Mouse (Mus musculus) CH12.LX (cell line): ENCODE results near the gene Slc39a2. TPM values are rescaled to one million over a fixed set of nuclear protein-coding genes. Genes with fewer than 3 reads are reported as not detected.

Source experiments
- DNase-seq: peaks from one replicate; pipeline ENCODE4 v3.0.0-alpha.2; 2013; ENCODE audit errors: extremely low read depth
- H3K27ac ChIP-seq: 2 replicates; pipeline ENCODE4 v1.5.1; 2012; ENCODE audit warnings: low read depth, mild to moderate bottlenecking, control low read depth, moderate library complexity; ENCODE audit not compliant: insufficient read depth
- H3K27me3 ChIP-seq: replicated peaks from 2 replicates; pipeline ENCODE3; 2012; ENCODE audit warnings: inconsistent platforms
- H3K36me3 ChIP-seq, 2 experiments: replicated peaks in 1 of 2; 2 replicates each; pipeline versions ENCODE3 to v1.6.1; 2012; ENCODE audit warnings: inconsistent platforms in 1 of 2, low read length in 1 of 2, mild to moderate bottlenecking in 1 of 2, mixed read lengths in 1 of 2, moderate library complexity in 1 of 2; ENCODE audit not compliant: control insufficient read depth in 1 of 2, insufficient read depth in 1 of 2
- H3K4me1 ChIP-seq, 2 experiments: 2 replicates each; pipeline ENCODE4 v1.6.1; 2012; ENCODE audit warnings: inconsistent platforms in 1 of 2, moderate library complexity in 1 of 2; ENCODE audit not compliant: insufficient read depth in 2 of 2, control insufficient read depth in 1 of 2
- H3K4me2 ChIP-seq: 2 replicates; pipeline ENCODE4 v1.6.1; 2012; ENCODE audit warnings: low read depth, mild to moderate bottlenecking, control low read depth; ENCODE audit not compliant: poor library complexity, insufficient read depth, severe bottlenecking
- H3K4me3 ChIP-seq, 3 experiments: fragments of 150-350 bp in 1 of 3; sonication (generic) in 1 of 3; replicated peaks in 1 of 3; 2 replicates each; pipeline versions ENCODE3 to v1.5.1; 2011 to 2012; ENCODE audit warnings: low read depth in 2 of 3, low read length in 2 of 3, mild to moderate bottlenecking in 2 of 3, moderate library complexity in 2 of 3, control low read depth in 1 of 3, improper control_type of control experiment in 1 of 3, inconsistent platforms in 1 of 3, mixed read lengths in 1 of 3; ENCODE audit not compliant: poor library complexity in 1 of 3
- H3K79me2 ChIP-seq: replicated peaks from 2 replicates; pipeline ENCODE4 v1.6.1; 2012; ENCODE audit warnings: mild to moderate bottlenecking, moderate library complexity; ENCODE audit not compliant: control insufficient read depth, poor library complexity, insufficient read depth, severe bottlenecking; ENCODE audit errors: extremely low read depth
- H3K9ac ChIP-seq: 2 replicates; pipeline ENCODE4 v1.6.1; 2012; ENCODE audit warnings: low read depth, mild to moderate bottlenecking, control low read depth, moderate library complexity; ENCODE audit not compliant: insufficient read depth
- H3K9me3 ChIP-seq: replicated peaks from 2 replicates; pipeline ENCODE3; 2012; ENCODE audit warnings: low read length, inconsistent platforms, mixed read lengths
- BHLHE40 ChIP-seq: IDR thresholded peaks from 2 replicates; pipeline ENCODE4 v1.6.1; 2011; ENCODE audit warnings: mild to moderate bottlenecking, low read depth, low read length, improper control_type of control experiment
- CHD1 ChIP-seq: IDR thresholded peaks from 2 replicates; pipeline ENCODE4 v1.6.1; 2012; ENCODE audit warnings: low read depth, low read length, improper control_type of control experiment, inconsistent platforms
- CHD2 ChIP-seq: IDR thresholded peaks from 2 replicates; pipeline ENCODE4 v1.6.1; 2011; ENCODE audit warnings: low read length, improper control_type of control experiment
- CTCF ChIP-seq, 2 experiments: IDR thresholded peaks in 1 of 2; conservative IDR thresholded peaks in 1 of 2; 2 replicates each; pipeline ENCODE4 v1.5.1; 2011 to 2012; ENCODE audit warnings: low read depth in 2 of 2, low read length in 2 of 2, improper control_type of control experiment in 1 of 2, inconsistent platforms in 1 of 2, mild to moderate bottlenecking in 1 of 2, moderate library complexity in 1 of 2
- E2F4 ChIP-seq: IDR thresholded peaks from 2 replicates; pipeline ENCODE4 v1.6.1; 2011; ENCODE audit warnings: low read depth, low read length, improper control_type of control experiment; ENCODE audit not compliant: insufficient replicate concordance
- EP300 ChIP-seq: IDR thresholded peaks from 2 replicates; pipeline ENCODE4 v1.6.1; 2011; ENCODE audit warnings: low read length, improper control_type of control experiment
- ETS1 ChIP-seq: conservative IDR thresholded peaks from 2 replicates; pipeline ENCODE4 v1.6.1; 2012; ENCODE audit warnings: low read depth, mild to moderate bottlenecking, inconsistent platforms, low read length, improper control_type of control experiment, moderate library complexity
- GABPA ChIP-seq: IDR thresholded peaks from 2 replicates; pipeline ENCODE4 v1.6.1; 2012; ENCODE audit warnings: low read depth, low read length, improper control_type of control experiment, inconsistent platforms; ENCODE audit not compliant: insufficient replicate concordance
- HCFC1 ChIP-seq: IDR thresholded peaks from 2 replicates; pipeline ENCODE4 v1.6.1; 2012; ENCODE audit warnings: low read depth, mild to moderate bottlenecking, inconsistent platforms, low read length, improper control_type of control experiment
- IRF4 ChIP-seq: IDR thresholded peaks from 2 replicates; pipeline ENCODE4 v1.6.1; 2014; ENCODE audit warnings: low read depth, mild to moderate bottlenecking, inconsistent platforms, low read length, improper control_type of control experiment
- JUN ChIP-seq: IDR thresholded peaks from 2 replicates; pipeline ENCODE4 v1.6.1; 2011; ENCODE audit warnings: low read depth, mild to moderate bottlenecking, low read length, improper control_type of control experiment, moderate library complexity; ENCODE audit not compliant: insufficient read depth
- JUND ChIP-seq: conservative IDR thresholded peaks from 2 replicates; pipeline ENCODE4 v1.6.1; 2011; ENCODE audit warnings: low read depth, low read length, improper control_type of control experiment
- KAT2A ChIP-seq: IDR thresholded peaks from 2 replicates; pipeline ENCODE4 v1.6.1; 2012; ENCODE audit warnings: low read length, improper control_type of control experiment, inconsistent platforms; ENCODE audit not compliant: insufficient replicate concordance
- MAFK ChIP-seq: IDR thresholded peaks from 2 replicates; pipeline ENCODE4 v1.6.1; 2011; ENCODE audit warnings: low read length, improper control_type of control experiment; ENCODE audit not compliant: insufficient replicate concordance
- MAX ChIP-seq: IDR thresholded peaks from 2 replicates; pipeline ENCODE4 v1.6.1; 2011; ENCODE audit warnings: low read length, improper control_type of control experiment
- MAZ ChIP-seq: IDR thresholded peaks from 2 replicates; pipeline ENCODE4 v1.6.1; 2012; ENCODE audit warnings: low read depth, mild to moderate bottlenecking, inconsistent platforms, low read length, improper control_type of control experiment, moderate library complexity
- MEF2A ChIP-seq: IDR thresholded peaks from 2 replicates; pipeline ENCODE4 v1.6.1; 2014; ENCODE audit warnings: low read depth, mild to moderate bottlenecking, inconsistent platforms, low read length, improper control_type of control experiment, borderline replicate concordance
- MXI1 ChIP-seq: IDR thresholded peaks from 2 replicates; pipeline ENCODE4 v1.6.1; 2011; ENCODE audit warnings: mild to moderate bottlenecking, low read depth, low read length, improper control_type of control experiment
- MYC ChIP-seq: IDR thresholded peaks from 2 replicates; pipeline ENCODE4 v1.6.1; 2011; ENCODE audit warnings: low read depth, mild to moderate bottlenecking, improper control_type of control experiment, low read length
- NELFE ChIP-seq: IDR thresholded peaks from 2 replicates; pipeline ENCODE4 v1.6.1; 2011; ENCODE audit warnings: low read depth, low read length, improper control_type of control experiment
- NRF1 ChIP-seq: IDR thresholded peaks from 2 replicates; pipeline ENCODE4 v1.6.1; 2014; ENCODE audit warnings: low read depth, mild to moderate bottlenecking, inconsistent platforms, low read length, improper control_type of control experiment, moderate library complexity
- PAX5 ChIP-seq: IDR thresholded peaks from 2 replicates; pipeline ENCODE4 v1.6.1; 2012; ENCODE audit warnings: low read length, inconsistent platforms, mixed read lengths
- POLR2A ChIP-seq: IDR thresholded peaks from 2 replicates; pipeline ENCODE4 v1.6.1; 2011; ENCODE audit warnings: low read depth, mild to moderate bottlenecking, improper control_type of control experiment, low read length
- POLR2AphosphoS2 ChIP-seq: IDR thresholded peaks from 2 replicates; pipeline ENCODE4 v1.6.1; 2011; ENCODE audit warnings: low read depth, low read length, improper control_type of control experiment
- RAD21 ChIP-seq: IDR thresholded peaks from 2 replicates; pipeline ENCODE4 v1.6.1; 2011; ENCODE audit warnings: low read depth, mild to moderate bottlenecking, low read length, improper control_type of control experiment, moderate library complexity
- SIN3A ChIP-seq: IDR thresholded peaks from 2 replicates; pipeline ENCODE4 v1.6.1; 2012; ENCODE audit warnings: low read length, improper control_type of control experiment, inconsistent platforms
- SMC3 ChIP-seq: IDR thresholded peaks from 2 replicates; pipeline ENCODE4 v1.6.1; 2011; ENCODE audit warnings: low read depth, low read length, improper control_type of control experiment
- TBP ChIP-seq: conservative IDR thresholded peaks from 2 replicates; pipeline ENCODE4 v1.6.1; 2011; ENCODE audit warnings: low read depth, low read length, improper control_type of control experiment
- TCF12 ChIP-seq: IDR thresholded peaks from 2 replicates; pipeline ENCODE4 v1.6.1; 2014; ENCODE audit warnings: low read depth, mild to moderate bottlenecking, inconsistent platforms, low read length, improper control_type of control experiment
- UBTF ChIP-seq: IDR thresholded peaks from 2 replicates; pipeline ENCODE4 v1.6.1; 2012; ENCODE audit warnings: low read depth, mild to moderate bottlenecking, inconsistent platforms, low read length, improper control_type of control experiment, moderate library complexity
- USF1 ChIP-seq: IDR thresholded peaks from 2 replicates; pipeline ENCODE4 v1.6.1; 2014; ENCODE audit warnings: low read depth, mild to moderate bottlenecking, inconsistent platforms, low read length, improper control_type of control experiment
- USF2 ChIP-seq: conservative IDR thresholded peaks from 2 replicates; pipeline ENCODE4 v1.6.1; 2011; ENCODE audit warnings: low read depth, low read length, improper control_type of control experiment
- ZC3H11A ChIP-seq: IDR thresholded peaks from 2 replicates; pipeline ENCODE4 v1.6.1; 2012; ENCODE audit warnings: low read depth, mild to moderate bottlenecking, inconsistent platforms, low read length, improper control_type of control experiment
- ZKSCAN1 ChIP-seq: IDR thresholded peaks from 2 replicates; pipeline ENCODE4 v1.6.1; 2012; ENCODE audit warnings: low read depth, inconsistent platforms, low read length, improper control_type of control experiment, borderline replicate concordance
- ZMIZ1 ChIP-seq: IDR thresholded peaks from 2 replicates; pipeline ENCODE4 v1.6.1; 2012; ENCODE audit warnings: low read depth, mild to moderate bottlenecking, inconsistent platforms, low read length, improper control_type of control experiment
- ZNF384 ChIP-seq: IDR thresholded peaks from 2 replicates; pipeline ENCODE4 v1.6.1; 2012; ENCODE audit warnings: low read depth, low read length, improper control_type of control experiment, inconsistent platforms
- dilution Hi-C: fragments of 300-500 bp; cut with MboI; formaldehyde crosslinking; loops from 2 replicates; pipeline ENCODE4 v1.14.3; 2020; ENCODE audit warnings: low sequenced_read_pairs; ENCODE audit not compliant: extremely low pct_unique_long_range_greater_than_20kb, extremely low pct_ligation_motif_present
- in situ Hi-C: fragments of 300-500 bp; cut with MboI; formaldehyde crosslinking; loops from 3 replicates; pipeline ENCODE4 v1.14.3; 2019; ENCODE audit warnings: low sequenced_read_pairs, low pct_ligation_motif_present, low pct_unique_long_range_greater_than_20kb, mixed read lengths
- polyA plus RNA-seq: library from polyadenylated mRNA; unstranded; fragments of >175 nt; gene quantifications from 2 replicates; pipeline ENCODE4 v1.2.1, GENCODE M21; 2012; ENCODE audit warnings: low read depth; ENCODE audit not compliant: insufficient read length
- total RNA-seq, 2 experiments: library from RNA; depleted of rRNA; stranded (reverse); fragments of 300-350 nt in 1 of 2; fragments of >200 nt in 1 of 2; gene quantifications; 2 replicates each; pipeline ENCODE4 v1.2.3; 2012 to 2014

The Slc39a2 gene
- total and polyA plus RNA-seq, 3 experiments = 0.20 to 0.49 (median 0.42) TPM

- TF ChIP-seq NELFE (peak; percentile 44; the same call in 1 of the 2 replicates), JUND (peak; percentile 55), E2F4 (no peak), POLR2AphosphoS2 (no peak), CHD2 (no peak), SIN3A (peak; percentile 76; the same call in 1 of the 2 replicates), ETS1 (peak; percentile 38; the same call in 1 of the 2 replicates)
Observed at GRCm38 (mm10) chr14:51883527-51884030, 9.1 kb upstream of the Slc39a2 start (continued).

- Histone ChIP-seq H3K9ac (peak overlapping the region; percentile 67), H3K27me3 (no peaks in the 10 kb centered on the region), H3K4me2 (peak overlapping the region; percentile 94), H3K9me3 (no peaks in the 10 kb centered on the region), H3K79me2 (peaks cover 13% of the 10 kb centered on the region), H3K36me3 (peaks cover 17 to 29% of the 10 kb centered on the region in 2 experiments), H3K4me3 (peak overlapping the region; percentile 48 to 71 (median 63)), H3K27ac (no peak overlapping the region), H3K4me1 (peaks cover 0 to 15% of the 10 kb centered on the region in 2 experiments; a peak in 2 of 4 replicates)
- dilution Hi-C loops (no loop called here), in situ Hi-C loops (no loop called here)
- DNase-seq = peak; percentile 54
- TF ChIP-seq POLR2AphosphoS2 (no peak), CHD2 (no peak), ZNF384 (no peak), PAX5 (no peak), ZC3H11A (no peak), MYC (no peak; the same call in 1 of the 2 replicates), NELFE (0 out of 2 replicates have a peak, but pooled peaks have one; percentile 2), NRF1 (no peak), GABPA (no peak), UBTF (no peak), TCF12 (0 out of 2 replicates have a peak, but pooled peaks have one; percentile 0), MAX (peak; percentile 10; the same call in 1 of the 2 replicates), EP300 (no peak), SMC3 (no peak), ZMIZ1 (no peak), CHD1 (peak; percentile 92), JUND (no peak), KAT2A (no peak), POLR2A (no peak), CTCF (conservative IDR thresholded peaks at IDR 0.05 in 1 of 2, IDR thresholded peaks at IDR 0.05 in 1 of 2; ENCODE audit: low read depth in 2 of 2, low read length in 2 of 2) (no peak), MXI1 (0 out of 2 replicates have a peak, but pooled peaks have one; percentile 10), BHLHE40 (peak; percentile 7; the same call in 1 of the 2 replicates), JUN (no peak), MEF2A (0 out of 2 replicates have a peak, but pooled peaks have one; percentile 8), SIN3A (peak; percentile 21; the same call in 1 of the 2 replicates), E2F4 (no peak), USF2 (no peak), TBP (no peak), RAD21 (no peak), HCFC1 (no peak), MAZ (no peak), MAFK (no peak), IRF4 (no peak), USF1 (no peak), ZKSCAN1 (no peak)
Observed at GRCm38 (mm10) chr14:51884031-51884544, 8.6 kb upstream of the Slc39a2 start.
